Mouse (Mus musculus): ENCODE measurements around the gene Prkci. TPM values are rescaled to one million over a fixed set of nuclear protein-coding genes. Genes with fewer than 3 reads are reported as not detected.

The Prkci gene
- polyA plus RNA-seq, 1 experiment from 2014 or later, result 40.3 TPM

DNA sequence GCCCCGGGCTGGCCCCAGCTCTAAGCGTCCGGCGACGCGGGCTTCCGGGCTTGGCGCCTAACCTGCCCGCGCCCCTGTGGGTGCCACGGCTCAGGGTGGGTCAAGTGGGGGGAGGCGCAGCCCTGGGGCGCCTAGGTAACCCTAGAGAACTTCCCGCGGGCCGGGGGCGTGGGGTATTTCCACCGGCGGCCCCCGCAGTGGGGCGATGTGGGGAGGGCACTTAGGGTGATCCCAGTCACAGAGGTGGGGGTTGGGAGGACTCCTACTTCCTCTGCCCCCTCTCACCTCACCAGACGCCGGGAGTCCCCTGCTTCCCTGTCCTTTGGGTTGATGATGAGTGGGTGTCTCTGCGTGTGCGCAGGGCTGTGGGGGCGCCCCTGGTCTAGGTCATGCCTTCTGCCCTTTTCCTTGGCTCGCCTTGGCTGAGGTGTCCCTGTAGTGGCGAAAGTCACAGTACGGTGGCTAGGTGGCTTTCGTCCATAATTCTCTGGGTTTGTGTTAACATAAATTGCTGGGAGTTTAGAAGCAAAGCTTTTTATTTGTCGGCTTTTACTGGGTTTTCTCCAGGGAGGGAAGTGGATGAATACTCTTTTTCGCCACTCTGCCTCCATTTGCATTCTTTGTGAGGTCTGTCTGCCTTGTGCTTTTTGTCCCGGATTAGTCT lies 100.1 kb downstream of the Prkci start:
- H3K4me2 ChIP-seq (ENCODE audit: low read depth, low read length), result peak overlapping the region; percentile 58
- peak overlapping the region; percentile 95 for H3K4me3 ChIP-seq (replicated peaks; ENCODE audit: low read length)
- H3K27ac ChIP-seq (ENCODE audit: low read length), result peak overlapping the region; percentile 100
- under 1% methylated on average over 33 of the region's 33 CpGs for WGBS
- no peaks in the 10 kb centered on the region for H3K9me3 ChIP-seq (replicated peaks; ENCODE audit: control insufficient read depth, low read length)
- no peaks in the 10 kb centered on the region for H3K36me3 ChIP-seq (ENCODE audit: control insufficient read depth, insufficient read depth, low read length)
- peak; percentile 4; the same call in 1 of the 2 replicates for ATAC-seq (ENCODE audit: insufficient read depth, low FRiP score)
- H3K27me3 ChIP-seq (ENCODE audit: control insufficient read depth, insufficient read depth, low read length), result no peaks in the 10 kb centered on the region
- peak overlapping the region; percentile 93 for H3K9ac ChIP-seq (ENCODE audit: low read length)
- H3K4me1 ChIP-seq (ENCODE audit: control insufficient read depth, insufficient read depth, low read length), result peaks cover 15% of the 10 kb centered on the region

DNA sequence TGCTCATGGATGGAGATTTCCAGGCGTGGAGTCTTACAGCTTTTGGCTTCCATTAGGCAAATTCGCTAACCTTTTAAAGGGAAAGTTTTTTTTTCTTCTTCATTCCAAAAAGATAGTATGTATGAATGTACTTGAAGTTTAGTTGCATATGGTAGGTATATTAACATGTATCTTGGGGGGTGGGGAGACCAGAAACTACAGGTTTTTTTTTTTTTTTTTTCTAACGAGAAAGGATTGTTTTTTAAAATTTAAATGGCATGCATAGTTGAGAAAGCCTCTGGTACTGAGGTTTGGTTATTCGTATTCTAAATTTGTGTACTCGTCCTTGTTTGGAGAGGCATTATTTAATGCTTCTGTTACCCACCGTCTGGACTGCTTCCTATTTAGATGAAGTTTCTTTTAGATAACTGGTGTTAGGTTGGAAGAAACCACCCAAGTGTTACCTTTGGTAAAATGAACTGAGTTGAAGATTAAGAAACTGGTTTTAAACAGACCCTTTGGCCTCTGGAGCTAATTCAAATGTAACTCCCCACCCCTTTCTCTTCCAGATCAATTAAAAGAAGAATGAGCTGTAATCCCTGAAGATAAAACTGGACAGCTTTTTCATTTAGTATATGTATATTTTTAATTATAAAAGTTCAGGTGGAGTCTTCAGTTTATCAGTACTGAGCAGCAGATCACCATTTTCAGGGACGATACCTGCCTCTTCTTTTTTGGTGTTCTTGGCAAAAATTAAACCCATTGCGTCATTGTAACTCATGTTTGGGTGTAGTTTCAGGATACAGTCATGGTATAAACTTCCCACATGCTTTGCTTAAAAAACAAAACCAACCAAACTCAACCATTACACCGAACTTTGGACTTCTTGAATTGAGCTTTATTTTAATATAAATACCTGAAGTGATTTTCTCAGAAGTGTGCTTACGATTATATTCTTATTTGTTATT lies 100.9 kb downstream of the Prkci start:
- H3K9ac ChIP-seq (ENCODE audit: low read length), result peak overlapping the region; percentile 93
- 35% methylated on average over 10 of the region's 10 CpGs for WGBS
- no peak for ATAC-seq (ENCODE audit: insufficient read depth, low FRiP score)

DNA sequence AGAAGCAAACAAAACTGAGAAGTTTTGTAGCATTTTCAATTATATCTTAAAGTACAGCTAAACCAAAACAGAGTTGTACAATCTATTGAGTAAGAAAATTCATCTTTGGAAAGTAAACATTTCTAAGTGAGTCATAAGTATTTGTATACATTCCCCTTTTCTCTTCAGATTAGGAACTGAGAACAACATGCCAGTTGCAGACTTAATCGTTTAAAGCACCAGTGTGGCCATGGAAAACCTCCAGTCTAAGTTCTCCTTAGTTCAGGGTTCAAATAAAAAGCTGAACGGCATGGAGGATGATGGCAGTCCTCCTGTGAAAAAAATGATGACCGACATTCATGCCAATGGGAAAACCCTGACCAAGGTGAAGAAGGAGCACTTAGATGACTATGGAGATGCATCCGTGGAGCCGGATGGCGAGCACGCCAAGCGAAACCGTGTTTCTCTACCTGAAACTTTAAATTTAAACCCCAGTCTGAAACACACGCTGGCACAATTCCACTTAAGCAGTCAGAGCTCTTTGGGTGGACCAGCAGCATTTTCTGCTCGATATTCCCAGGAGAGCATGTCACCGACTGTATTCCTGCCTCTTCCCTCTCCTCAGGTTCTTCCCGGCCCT lies 101.7 kb downstream of the Prkci start:
- no peak for ATAC-seq (ENCODE audit: insufficient read depth, low FRiP score)
- no peaks in the 10 kb centered on the region for H3K9me3 ChIP-seq (replicated peaks; ENCODE audit: control insufficient read depth, low read length)
- H3K36me3 ChIP-seq (ENCODE audit: control insufficient read depth, insufficient read depth, low read length), result no peaks in the 10 kb centered on the region
- no peaks in the 10 kb centered on the region for H3K27me3 ChIP-seq (ENCODE audit: control insufficient read depth, insufficient read depth, low read length)
- 0 out of 2 replicates have a peak overlapping the region, but pooled peaks have one; percentile 7 for H3K9ac ChIP-seq (ENCODE audit: low read length)
- 76% methylated on average over 13 of the region's 13 CpGs for WGBS
- H3K4me2 ChIP-seq (ENCODE audit: low read depth, low read length), result peak overlapping the region; percentile 20
- H3K4me3 ChIP-seq (replicated peaks; ENCODE audit: low read length), result peak overlapping the region; percentile 4; the same call in 1 of the 2 replicates
- H3K27ac ChIP-seq (ENCODE audit: low read length), result no peak overlapping the region
- peaks cover 15% of the 10 kb centered on the region for H3K4me1 ChIP-seq (ENCODE audit: control insufficient read depth, insufficient read depth, low read length)

More for the DNA sequence above, 100.9 kb downstream of the Prkci start:
- no peaks in the 10 kb centered on the region for H3K36me3 ChIP-seq (ENCODE audit: control insufficient read depth, insufficient read depth, low read length)
- H3K4me2 ChIP-seq (ENCODE audit: low read depth, low read length), result peak overlapping the region; percentile 58
- H3K4me1 ChIP-seq (ENCODE audit: control insufficient read depth, insufficient read depth, low read length), result peaks cover 15% of the 10 kb centered on the region
- peak overlapping the region; percentile 95 for H3K4me3 ChIP-seq (replicated peaks; ENCODE audit: low read length)
- no peaks in the 10 kb centered on the region for H3K9me3 ChIP-seq (replicated peaks; ENCODE audit: control insufficient read depth, low read length)
- no peaks in the 10 kb centered on the region for H3K27me3 ChIP-seq (ENCODE audit: control insufficient read depth, insufficient read depth, low read length)
- H3K27ac ChIP-seq (ENCODE audit: low read length), result peak overlapping the region; percentile 100

DNA sequence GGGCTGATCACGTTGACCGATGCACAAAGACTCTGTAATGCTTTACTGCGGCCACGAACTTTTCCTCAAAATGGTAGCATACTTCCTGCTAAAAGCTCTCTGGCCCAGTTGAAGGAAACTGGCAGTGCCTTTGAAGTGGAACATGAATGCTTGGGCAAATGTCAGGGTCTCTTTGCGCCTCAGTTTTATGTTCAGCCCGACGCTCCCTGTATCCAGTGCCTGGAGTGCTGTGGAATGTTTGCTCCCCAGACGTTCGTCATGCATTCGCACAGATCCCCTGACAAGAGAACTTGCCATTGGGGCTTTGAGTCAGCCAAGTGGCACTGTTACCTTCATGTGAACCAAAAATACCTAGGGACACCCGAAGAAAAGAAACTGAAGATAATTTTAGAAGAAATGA lies 102.4 kb downstream of the Prkci start:
- Histone ChIP-seq H3K4me1 (ENCODE audit: control insufficient read depth, insufficient read depth, low read length) (peaks cover 15% of the 10 kb centered on the region), H3K27ac (ENCODE audit: low read length) (no peak overlapping the region), H3K4me2 (ENCODE audit: low read depth, low read length) (peak overlapping the region; percentile 20; the same call in 1 of the 2 replicates), H3K36me3 (ENCODE audit: control insufficient read depth, insufficient read depth, low read length) (no peaks in the 10 kb centered on the region), H3K9ac (ENCODE audit: low read length) (0 out of 2 replicates have a peak overlapping the region, but pooled peaks have one; percentile 12), H3K9me3 (replicated peaks; ENCODE audit: control insufficient read depth, low read length) (no peaks in the 10 kb centered on the region), H3K27me3 (ENCODE audit: control insufficient read depth, insufficient read depth, low read length) (no peaks in the 10 kb centered on the region), H3K4me3 (replicated peaks; ENCODE audit: low read length) (no peak overlapping the region)
- WGBS, result 66% methylated on average over 11 of the region's 11 CpGs
- no peak for ATAC-seq (ENCODE audit: insufficient read depth, low FRiP score)

DNA sequence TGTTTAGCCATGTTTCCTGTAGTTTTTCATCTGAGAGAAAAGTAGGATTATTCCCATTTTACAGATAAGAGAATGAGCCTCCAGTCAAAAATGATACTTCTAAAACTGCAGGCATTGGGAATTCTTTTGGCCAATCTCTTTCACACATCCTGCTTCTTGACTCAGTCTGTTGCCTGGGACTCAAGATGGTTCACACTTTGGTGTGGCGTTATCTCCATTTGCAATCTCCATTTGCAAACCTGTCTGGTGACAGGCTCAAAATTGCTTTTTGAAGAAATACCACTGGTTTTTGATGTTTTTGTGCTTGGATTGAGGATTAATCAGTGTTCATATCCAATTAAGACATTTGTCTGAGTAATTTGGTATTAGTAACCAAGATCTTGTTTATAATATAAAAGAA lies 103.0 kb downstream of the Prkci start:
- no peak overlapping the region for H3K27ac ChIP-seq (ENCODE audit: low read length)
- H3K27me3 ChIP-seq (ENCODE audit: control insufficient read depth, insufficient read depth, low read length), result no peaks in the 10 kb centered on the region
- H3K4me2 ChIP-seq (ENCODE audit: low read depth, low read length), result no peak overlapping the region
- ATAC-seq (ENCODE audit: insufficient read depth, low FRiP score), result no peak
- H3K9ac ChIP-seq (ENCODE audit: low read length), result no peak overlapping the region
- no peaks in the 10 kb centered on the region for H3K9me3 ChIP-seq (replicated peaks; ENCODE audit: control insufficient read depth, low read length)
- H3K4me1 ChIP-seq (ENCODE audit: control insufficient read depth, insufficient read depth, low read length), result peaks cover 11% of the 10 kb centered on the region
- H3K4me3 ChIP-seq (replicated peaks; ENCODE audit: low read length), result no peak overlapping the region
- 93% methylated on average over 1 of the region's 1 CpGs for WGBS
- no peaks in the 10 kb centered on the region for H3K36me3 ChIP-seq (ENCODE audit: control insufficient read depth, insufficient read depth, low read length)

GRCm38 (mm10) chr3:31100026-31100425 lies 104.5 kb downstream of the Prkci start:
- no peak overlapping the region for H3K9ac ChIP-seq (ENCODE audit: low read length)
- H3K9me3 ChIP-seq (replicated peaks; ENCODE audit: control insufficient read depth, low read length), result no peaks in the 10 kb centered on the region
- no peak overlapping the region for H3K27ac ChIP-seq (ENCODE audit: low read length)
- no peak overlapping the region for H3K4me3 ChIP-seq (replicated peaks; ENCODE audit: low read length)
- ATAC-seq (ENCODE audit: insufficient read depth, low FRiP score), result no peak
- WGBS, result 70% methylated on average over 5 of the region's 5 CpGs
- no peaks in the 10 kb centered on the region for H3K36me3 ChIP-seq (ENCODE audit: control insufficient read depth, insufficient read depth, low read length)
- H3K4me1 ChIP-seq (ENCODE audit: control insufficient read depth, insufficient read depth, low read length), result peaks cover 15% of the 10 kb centered on the region
- H3K4me2 ChIP-seq (ENCODE audit: low read depth, low read length), result peak overlapping the region; percentile 23; the same call in 1 of the 2 replicates
- no peaks in the 10 kb centered on the region for H3K27me3 ChIP-seq (ENCODE audit: control insufficient read depth, insufficient read depth, low read length)

- Histone ChIP-seq H3K36me3 (ENCODE audit: control insufficient read depth, insufficient read depth, low read length) (no peaks in the 10 kb centered on the region), H3K4me3 (replicated peaks; ENCODE audit: low read length) (no peak overlapping the region), H3K9ac (ENCODE audit: low read length) (no peak overlapping the region), H3K27me3 (ENCODE audit: control insufficient read depth, insufficient read depth, low read length) (no peaks in the 10 kb centered on the region), H3K4me2 (ENCODE audit: low read depth, low read length) (no peak overlapping the region), H3K4me1 (ENCODE audit: control insufficient read depth, insufficient read depth, low read length) (peaks cover 15% of the 10 kb centered on the region), H3K27ac (ENCODE audit: low read length) (no peak overlapping the region), H3K9me3 (replicated peaks; ENCODE audit: control insufficient read depth, low read length) (no peaks in the 10 kb centered on the region)
- WGBS, result 87% methylated on average over 3 of the region's 3 CpGs
- ATAC-seq (ENCODE audit: insufficient read depth, low FRiP score), result no peak
Measured at GRCm38 (mm10) chr3:31100802-31101201, 105.3 kb downstream of the Prkci start.

All from stomach, embryonic 16.5 days (tissue).